Mouse (Mus musculus) hindbrain, embryonic 10.5 days (tissue): ENCODE data around the gene Cdk19. TPM values are rescaled to one million over a fixed set of nuclear protein-coding genes. Genes with fewer than 3 reads are reported as not detected.
A peak's percentile ranks its signal among the peaks of the same experiment; 100 is the strongest.
"Not testable (repeated sequence)": the region's sequence is repeated elsewhere in the genome, so short reads cannot be mapped to it uniquely, and the experiment has no call there.

Experiments used
- DNase-seq: peaks from one replicate; pipeline ENCODE4 v3.0.0-alpha.2; 2017; ENCODE audit warnings: low spot score
- H3K27ac ChIP-seq: fragments of 300-500 bp; sonication (generic); 2 replicates; pipeline ENCODE4 v1.5.1; 2016; ENCODE audit warnings: mild to moderate bottlenecking, moderate library complexity
- H3K27me3 ChIP-seq: fragments of 300-500 bp; sonication (generic); 2 replicates; pipeline ENCODE4 v1.6.1; 2016; ENCODE audit warnings: mild to moderate bottlenecking; ENCODE audit not compliant: poor library complexity, insufficient read depth, severe bottlenecking
- H3K36me3 ChIP-seq: fragments of 300-500 bp; sonication (generic); 2 replicates; pipeline ENCODE4 v1.6.1; 2016; ENCODE audit warnings: mild to moderate bottlenecking, moderate library complexity
- H3K4me1 ChIP-seq: fragments of 300-500 bp; sonication (generic); replicated peaks from 2 replicates; pipeline ENCODE4 v1.6.1; 2016; ENCODE audit warnings: mild to moderate bottlenecking
- H3K4me3 ChIP-seq: fragments of 300-500 bp; sonication (generic); 2 replicates; pipeline ENCODE4 v1.5.1; 2016; ENCODE audit warnings: mild to moderate bottlenecking, moderate library complexity
- H3K9me3 ChIP-seq: fragments of 300-500 bp; sonication (generic); 2 replicates; pipeline ENCODE4 v1.6.1; 2016; ENCODE audit warnings: mild to moderate bottlenecking, moderate library complexity
- WGBS: fragments of 180-500 bp; shearing (Covaris S2); methylation state at CpG from one replicate; pipeline ENCODE4 v1.1.7; 2016; 5-methylcytosine and 5-hydroxymethylcytosine counted together
- polyA plus RNA-seq: library from polyadenylated mRNA; unstranded; fragments of >200 nt; fragmentation: Nextera tagmentation; extraction: Ambion mirVana; gene quantifications from 2 replicates; pipeline ENCODE4 v1.2.1, GENCODE M21; 2016

Cdk19 gene
- 5.2 and 7.0 TPM in 2 replicates for polyA plus RNA-seq

DNA sequence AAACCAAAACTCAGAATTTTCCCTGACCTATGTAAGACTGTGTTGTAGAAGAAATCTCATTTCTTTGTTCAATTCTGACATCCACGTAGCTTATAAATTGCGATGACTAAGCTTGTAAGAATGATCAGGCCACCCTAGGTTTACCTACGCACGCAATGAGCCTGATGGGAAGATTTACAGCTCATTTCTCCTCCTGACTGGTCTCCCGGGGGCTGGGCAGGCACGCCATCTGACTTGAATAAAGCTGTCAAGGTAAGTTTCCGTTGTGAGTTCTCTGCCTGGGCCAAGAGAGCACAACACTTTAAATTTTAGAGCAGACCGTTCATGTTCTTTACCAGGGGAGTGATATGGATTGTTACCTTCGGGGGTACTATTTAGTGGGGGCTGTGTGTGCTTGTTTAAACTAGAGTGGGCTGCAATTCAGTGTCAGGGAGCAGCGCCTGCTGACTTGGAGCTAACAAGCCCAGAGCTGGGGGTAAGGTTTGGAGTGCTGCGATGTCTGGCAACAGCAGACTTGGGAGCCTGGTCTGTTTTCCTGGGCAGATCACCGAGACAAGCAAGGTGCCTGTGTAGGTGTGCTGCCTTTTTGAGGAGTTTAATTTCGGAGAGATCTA, at the start of gene Cdk19:
Gene Cdk19 (plus strand): TSS at position 214 of the 614 bp plus-strand sequence.
- Histone ChIP-seq H3K4me3 (no peak within 1 kb of the TSS), H3K4me1 (peaks cover 5% of the 10 kb centered on the region; the same call in 1 of the 2 replicates), H3K36me3 (no peaks in the 10 kb centered on the region), H3K9me3 (no peaks in the 10 kb centered on the region), H3K27me3 (no peaks in the 10 kb centered on the region), H3K27ac (no peak within 1 kb of the TSS)
- DNase-seq, result no peak
- 50% methylated on average over 13 of the region's 13 CpGs for WGBS

DNA sequence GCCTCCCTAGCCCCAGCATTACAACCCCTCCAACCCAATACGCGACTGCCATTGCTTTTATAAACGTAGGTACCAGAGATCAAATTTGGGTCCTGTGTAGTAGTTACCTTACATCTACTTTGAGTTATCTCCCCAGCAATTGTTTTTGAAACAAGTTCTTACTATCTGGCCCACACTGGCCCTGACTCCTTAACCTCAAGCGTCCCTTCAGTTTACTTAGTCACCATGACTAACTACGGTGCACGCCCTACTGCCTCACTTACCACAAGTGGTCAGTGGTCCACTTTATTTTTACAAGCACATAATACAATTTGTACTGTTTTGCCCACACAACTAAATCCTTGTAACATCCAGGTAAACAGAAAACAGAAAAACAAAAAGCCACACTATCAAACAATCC, 46.7 kb upstream of the Cdk19 start:
- Histone ChIP-seq H3K27me3 (no peaks in the 10 kb centered on the region), H3K9me3 (no peaks in the 10 kb centered on the region), H3K36me3 (peaks cover 81% of the 10 kb centered on the region), H3K4me1 (peaks cover 10% of the 10 kb centered on the region; the same call in 1 of the 2 replicates), H3K27ac (no peak overlapping the region), H3K4me3 (no peak overlapping the region)
- WGBS, result 96% methylated on average over 6 of the region's 6 CpGs
- no peak for DNase-seq

DNA sequence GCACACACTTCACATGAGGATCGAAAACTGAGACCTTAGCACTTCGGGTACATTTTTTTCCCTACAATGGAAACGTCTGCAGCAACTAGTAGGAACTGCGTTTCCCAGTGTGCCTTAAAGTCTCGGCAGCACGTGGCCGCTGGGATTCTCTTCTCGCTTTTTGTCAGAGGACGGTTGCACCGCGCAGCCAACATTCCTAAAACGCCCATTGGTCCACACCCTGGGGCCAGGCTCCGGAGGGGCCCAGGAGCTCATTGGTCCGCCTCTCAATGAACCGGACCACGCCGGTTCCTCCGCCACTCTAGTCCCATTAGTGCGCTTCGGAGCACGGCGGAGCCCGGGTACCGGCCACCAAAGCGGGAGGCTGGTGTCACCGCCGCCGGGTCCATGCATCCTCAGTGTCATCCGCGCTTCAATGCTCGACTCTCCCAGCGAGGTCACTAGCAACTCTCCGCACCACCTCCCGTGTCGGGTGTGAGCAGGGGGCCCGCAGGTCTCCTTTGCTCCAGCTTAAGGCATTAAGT, 38.7 kb upstream of the Cdk19 start:
- H3K9me3 ChIP-seq, result no peaks in the 10 kb centered on the region
- under 1% methylated on average over 36 of the region's 36 CpGs for WGBS
- H3K27ac ChIP-seq, result peak overlapping the region; percentile 99
- H3K4me3 ChIP-seq, result peak overlapping the region; percentile 96
- H3K4me1 ChIP-seq, result peaks cover 38% of the 10 kb centered on the region
- H3K36me3 ChIP-seq, result peaks cover 22% of the 10 kb centered on the region
- H3K27me3 ChIP-seq, result no peaks in the 10 kb centered on the region
- peak; percentile 89 for DNase-seq

GRCm38 (mm10) chr10:40301181-40302075, 37.9 kb upstream of the Cdk19 start:
- H3K9me3 ChIP-seq, H3K27me3 ChIP-seq: not testable (repeated sequence)
- peak; percentile 56 for DNase-seq
- Histone ChIP-seq H3K36me3 (peaks cover 15% of the 10 kb centered on the region), H3K4me1 (peaks cover 31% of the 10 kb centered on the region), H3K4me3 (peak overlapping the region; percentile 96), H3K27ac (peak overlapping the region; percentile 99)
- WGBS, result under 1% methylated on average over 85 of the region's 91 CpGs

- Histone ChIP-seq H3K36me3 (peaks cover 7% of the 10 kb centered on the region; the same call in 1 of the 2 replicates), H3K27ac (peak within 1 kb of the TSS; percentile 99), H3K9me3 (peaks cover 9% of the 10 kb centered on the region; the same call in 1 of the 2 replicates), H3K4me3 (peak within 1 kb of the TSS; percentile 96), H3K4me1 (peaks cover 31% of the 10 kb centered on the region), H3K27me3 (no peaks in the 10 kb centered on the region)
- WGBS, result under 1% methylated on average over 55 of the region's 55 CpGs
- peak; percentile 99 for DNase-seq
Observed at GRCm38 (mm10) chr10:40302140-40302985, 37.0 kb upstream of the Cdk19 start, which contains the start of gene Amd1. Gene Amd1 (minus strand): TSS chr10:40302186.

- WGBS, result 88% methylated on average over 1 of the region's 1 CpGs
- Histone ChIP-seq H3K4me1 (peaks cover 8% of the 10 kb centered on the region; the same call in 1 of the 2 replicates), H3K4me3 (no peak overlapping the region), H3K27me3 (no peaks in the 10 kb centered on the region), H3K36me3 (no peaks in the 10 kb centered on the region), H3K27ac (no peak overlapping the region), H3K9me3 (peaks cover 9% of the 10 kb centered on the region; the same call in 1 of the 2 replicates)
- DNase-seq, result no peak
Observed at GRCm38 (mm10) chr10:40305989-40306388, 33.4 kb upstream of the Cdk19 start.

GRCm38 (mm10) chr10:40307826-40308583, 31.4 kb upstream of the Cdk19 start:
- H3K4me3 ChIP-seq, result no peak overlapping the region
- 66% methylated on average over 4 of the region's 4 CpGs for WGBS
- no peak for DNase-seq

DNA sequence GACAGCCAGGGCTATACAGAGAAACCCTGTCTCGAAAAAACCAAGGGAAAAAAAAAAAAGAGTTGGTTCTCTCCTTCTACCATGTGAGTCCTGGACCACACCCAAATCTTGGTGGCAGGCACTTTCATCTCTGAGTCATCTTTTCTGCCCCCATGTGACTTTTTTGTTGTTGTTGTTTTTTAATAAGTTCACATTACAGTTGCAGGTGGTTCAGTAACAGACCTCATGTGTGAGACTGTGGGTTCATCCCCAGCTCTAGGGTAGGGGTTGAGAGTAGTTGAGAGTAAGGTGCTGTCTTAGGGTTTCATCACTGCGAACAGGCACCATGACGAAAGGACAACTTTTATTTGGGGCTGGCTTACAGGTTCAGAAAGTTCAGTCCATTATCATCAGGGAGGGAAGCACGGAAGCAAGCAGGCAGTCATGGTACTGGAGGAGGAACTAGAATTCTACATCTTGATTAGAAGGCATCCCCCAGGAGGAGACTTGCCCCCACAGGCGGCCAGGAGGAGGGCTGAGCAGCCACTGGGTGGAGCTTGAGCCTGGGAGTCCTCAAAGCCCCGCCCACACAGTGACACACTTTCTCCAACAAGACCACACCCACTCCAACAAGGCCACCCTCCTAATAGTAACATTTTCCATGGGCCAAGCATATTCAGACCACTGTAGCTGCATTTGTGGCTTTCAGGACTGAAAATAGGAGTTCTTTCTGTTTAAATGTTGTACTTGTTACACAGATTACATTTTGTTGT, 29.3 kb upstream of the Cdk19 start:
- Histone ChIP-seq H3K27ac (no peak overlapping the region), H3K36me3 (no peaks in the 10 kb centered on the region), H3K9me3 (peaks cover 9% of the 10 kb centered on the region; the same call in 1 of the 2 replicates), H3K4me3 (no peak overlapping the region), H3K4me1 (0 out of 2 replicates have a peak, but pooled peaks cover 2% of the 10 kb centered on the region), H3K27me3 (no peaks in the 10 kb centered on the region)
- no peak for DNase-seq
- 55% methylated on average over 6 of the region's 6 CpGs for WGBS

More at GRCm38 (mm10) chr10:40307826-40308583, 31.4 kb upstream of the Cdk19 start:
- Histone ChIP-seq H3K9me3 (peaks cover 9% of the 10 kb centered on the region; the same call in 1 of the 2 replicates), H3K36me3 (no peaks in the 10 kb centered on the region), H3K4me1 (peaks cover 7% of the 10 kb centered on the region; the same call in 1 of the 2 replicates), H3K27ac (no peak overlapping the region), H3K27me3 (no peaks in the 10 kb centered on the region)

DNA sequence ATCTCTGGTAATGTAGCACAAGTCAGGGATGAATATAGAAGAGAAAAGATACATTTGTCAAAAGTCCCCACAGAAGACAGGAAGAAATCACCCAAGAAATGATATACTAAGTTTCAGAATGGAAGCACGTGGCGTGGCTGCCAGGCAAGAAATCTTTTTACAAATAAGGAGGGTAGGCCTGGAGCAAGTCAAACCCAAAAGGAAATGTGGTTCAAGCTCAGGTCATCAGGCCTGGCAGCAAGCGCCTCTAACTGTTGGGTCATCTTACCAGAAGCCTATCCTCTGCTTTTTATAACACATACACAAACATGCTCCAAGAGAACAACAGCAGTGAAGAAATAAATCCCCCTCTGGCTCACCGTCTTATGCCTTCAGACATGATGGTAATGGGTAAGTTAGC, 26.6 kb upstream of the Cdk19 start:
- WGBS, result 85% methylated on average over 4 of the region's 4 CpGs
- Histone ChIP-seq H3K9me3 (no peaks in the 10 kb centered on the region), H3K27ac (no peak overlapping the region), H3K4me3 (no peak overlapping the region), H3K36me3 (no peaks in the 10 kb centered on the region), H3K27me3 (no peaks in the 10 kb centered on the region), H3K4me1 (0 out of 2 replicates have a peak, but pooled peaks cover 2% of the 10 kb centered on the region)
- no peak for DNase-seq

GRCm38 (mm10) chr10:40316841-40317585, 22.4 kb upstream of the Cdk19 start:
- no peak overlapping the region for H3K4me3 ChIP-seq
- H3K4me1 ChIP-seq, result no peaks in the 10 kb centered on the region
- DNase-seq, result no peak
- H3K9me3 ChIP-seq, result 0 out of 2 replicates have a peak, but pooled peaks cover 6% of the 10 kb centered on the region
- H3K27ac ChIP-seq, result no peak overlapping the region
- H3K36me3 ChIP-seq, result no peaks in the 10 kb centered on the region
- H3K27me3 ChIP-seq, result no peaks in the 10 kb centered on the region
- 60% methylated on average over 7 of the region's 7 CpGs for WGBS
